ENCODE assay signal across 18 mouse cellular contexts in the genomic region with DNA sequence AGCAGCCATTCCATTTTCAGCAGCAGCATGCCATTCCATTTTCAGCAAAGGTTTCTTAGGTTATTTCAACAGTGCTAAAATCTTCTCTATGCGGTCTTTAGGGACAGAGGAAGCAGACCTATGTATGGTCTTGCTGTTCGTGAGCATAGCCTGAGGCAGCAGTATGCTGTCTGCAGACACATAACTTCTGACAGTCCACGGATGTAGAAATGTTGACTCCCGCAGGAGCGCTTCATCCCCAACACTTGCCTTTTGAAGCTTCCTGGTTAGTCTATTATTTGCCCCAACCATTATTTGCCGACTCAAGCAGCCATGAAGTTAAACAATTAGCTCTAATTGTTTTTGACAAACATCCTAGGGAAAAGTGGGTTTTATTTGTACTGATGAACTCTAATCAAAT. TPM values are rescaled to one million over a fixed set of nuclear protein-coding genes. Genes with fewer than 3 reads are reported as not detected.
DNase-seq lines count a peak whose midpoint lies in the region; ATAC-seq and TF ChIP-seq lines count a peak whose summit lies in the region.
"Had no signal": no experiment of that assay in that cellular context is flagged by ENCODE, and none has a peak within 500 bp of the region (broad histone marks: within the 10 kb centered on the region; RNA-seq: fewer than 3 reads in every experiment).

No protein-coding gene starts in this region.

- no peaks in the 10 kb centered on the region for H3K27me3 ChIP-seq in hindbrain, embryonic 13.5 days
- no peaks in the 10 kb centered on the region for H3K27me3 ChIP-seq in hindbrain, embryonic 14.5 days (ENCODE audit: control insufficient read depth, insufficient read depth, low read length)
- H3K27me3 ChIP-seq in midbrain, embryonic 12.5 days, result 0 out of 2 replicates have a peak, but pooled peaks cover 4% of the 10 kb centered on the region
- no peaks in the 10 kb centered on the region for H3K27me3 ChIP-seq in midbrain, postnatal 0 days (ENCODE audit: insufficient read depth, low read length)
- H3K27me3 ChIP-seq in limb, embryonic 11.5 days (ENCODE audit: control insufficient read depth, insufficient read depth, low read length), result no peaks in the 10 kb centered on the region
- H3K27me3 ChIP-seq: megakaryocyte, embryonic 14.5 days had no signal

- WGBS in hindbrain, embryonic 13.5 days, result 29% methylated on average over 6 of the region's 6 CpGs
- WGBS in hindbrain, embryonic 14.5 days, result 33% methylated on average over 6 of the region's 6 CpGs
- WGBS in midbrain, embryonic 12.5 days, result 28% methylated on average over 6 of the region's 6 CpGs
- WGBS in midbrain, postnatal 0 days, result 20% methylated on average over 6 of the region's 6 CpGs
- 29% methylated on average over 6 of the region's 6 CpGs for WGBS in limb, embryonic 11.5 days

- H3K36me3 ChIP-seq in hindbrain, embryonic 13.5 days, result no peaks in the 10 kb centered on the region
- no peaks in the 10 kb centered on the region for H3K36me3 ChIP-seq in hindbrain, embryonic 14.5 days (replicated peaks; ENCODE audit: control insufficient read depth, insufficient read depth)
- H3K36me3 ChIP-seq in midbrain, embryonic 12.5 days, result no peaks in the 10 kb centered on the region
- H3K36me3 ChIP-seq in midbrain, postnatal 0 days (ENCODE audit: insufficient read depth, low read length), result no peaks in the 10 kb centered on the region
- no peaks in the 10 kb centered on the region for H3K36me3 ChIP-seq in limb, embryonic 11.5 days (ENCODE audit: control insufficient read depth, insufficient read depth, low read length)
- H3K36me3 ChIP-seq: G1E had no signal

- no peak for DNase-seq in hindbrain, embryonic 14.5 days (ENCODE audit: low spot score)
- no peak for DNase-seq in midbrain, postnatal 0 days (ENCODE audit: low spot score)
- DNase-seq in limb, embryonic 11.5 days (ENCODE audit: low spot score), result no peak
- peak; percentile 48 for DNase-seq in retina, postnatal 1 day
- DNase-seq in heart, postnatal 25 days (ENCODE audit: low spot score), result no peak
- DNase-seq: adrenal gland, adult 8-10 months; cerebellum, adult 2 months; gastrocnemius, postnatal 36 days; kidney, adult 11 months; liver; lung, adult 18-20 months; right cerebral cortex, postnatal 4 days; thymus, adult 2 months had no signal

- H3K9ac ChIP-seq in hindbrain, embryonic 13.5 days, result no peak overlapping the region
- H3K9ac ChIP-seq in hindbrain, embryonic 14.5 days, result no peak overlapping the region
- no peak overlapping the region for H3K9ac ChIP-seq in midbrain, embryonic 12.5 days (replicated peaks)
- H3K9ac ChIP-seq in midbrain, postnatal 0 days (replicated peaks; ENCODE audit: low read length, poor library complexity, severe bottlenecking), result no peak overlapping the region
- H3K9ac ChIP-seq in limb, embryonic 11.5 days (ENCODE audit: low read length), result peak overlapping the region; percentile 2; the same call in 1 of the 2 replicates

- no peak for TF ChIP-seq CTCF in midbrain, postnatal 0 days (IDR thresholded peaks at IDR 0.05)

- H3K4me1 ChIP-seq in hindbrain, embryonic 13.5 days (replicated peaks), result peaks cover 15% of the 10 kb centered on the region
- H3K4me1 ChIP-seq in hindbrain, embryonic 14.5 days (replicated peaks; ENCODE audit: control insufficient read depth, insufficient read depth, low read length), result peaks cover 7% of the 10 kb centered on the region; the same call in 1 of the 2 replicates
- peaks cover 15% of the 10 kb centered on the region for H3K4me1 ChIP-seq in midbrain, embryonic 12.5 days
- no peaks in the 10 kb centered on the region for H3K4me1 ChIP-seq in midbrain, postnatal 0 days (ENCODE audit: insufficient read depth, low read length)
- H3K4me1 ChIP-seq in limb, embryonic 11.5 days (ENCODE audit: control insufficient read depth, insufficient read depth, low read length), result peaks cover 29% of the 10 kb centered on the region

- ATAC-seq in hindbrain, embryonic 13.5 days (ENCODE audit: low FRiP score), result no peak
- ATAC-seq in hindbrain, embryonic 14.5 days (ENCODE audit: low FRiP score), result no peak
- no peak for ATAC-seq in midbrain, embryonic 12.5 days (ENCODE audit: low FRiP score, low read depth)
- no peak for ATAC-seq in midbrain, postnatal 0 days (ENCODE audit: low FRiP score)
- no peak for ATAC-seq in limb, embryonic 11.5 days (ENCODE audit: insufficient number of reproducible peaks, low FRiP score, low TSS enrichment, low read depth)
- ATAC-seq: hindbrain, embryonic 16.5 days had no signal

- no peak overlapping the region for H3K4me3 ChIP-seq in hindbrain, embryonic 13.5 days
- no peak overlapping the region for H3K4me3 ChIP-seq in hindbrain, embryonic 14.5 days (replicated peaks; ENCODE audit: low read length)
- no peak overlapping the region for H3K4me3 ChIP-seq in midbrain, embryonic 12.5 days
- H3K4me3 ChIP-seq in midbrain, postnatal 0 days (ENCODE audit: low read depth, low read length), result no peak overlapping the region
- no peak overlapping the region for H3K4me3 ChIP-seq in limb, embryonic 11.5 days (ENCODE audit: low read depth, low read length)
- H3K4me3 ChIP-seq: megakaryocyte, embryonic 14.5 days had no signal

- no peak overlapping the region for H3K4me2 ChIP-seq in hindbrain, embryonic 13.5 days
- no peak overlapping the region for H3K4me2 ChIP-seq in hindbrain, embryonic 14.5 days (replicated peaks)
- no peak overlapping the region for H3K4me2 ChIP-seq in midbrain, embryonic 12.5 days (replicated peaks)
- no peak overlapping the region for H3K4me2 ChIP-seq in midbrain, postnatal 0 days (ENCODE audit: low read depth, low read length, poor library complexity, severe bottlenecking)
- H3K4me2 ChIP-seq in limb, embryonic 11.5 days (ENCODE audit: low read depth, severe bottlenecking), result peak overlapping the region; percentile 12; the same call in 1 of the 2 replicates

- no peaks in the 10 kb centered on the region for H3K9me3 ChIP-seq in hindbrain, embryonic 13.5 days
- H3K9me3 ChIP-seq in hindbrain, embryonic 14.5 days (ENCODE audit: control insufficient read depth, low read length), result no peaks in the 10 kb centered on the region
- H3K9me3 ChIP-seq in midbrain, embryonic 12.5 days, result no peaks in the 10 kb centered on the region
- H3K9me3 ChIP-seq in midbrain, postnatal 0 days (ENCODE audit: low read length), result no peaks in the 10 kb centered on the region
- H3K9me3 ChIP-seq in limb, embryonic 11.5 days (ENCODE audit: control insufficient read depth, low read length), result no peaks in the 10 kb centered on the region
- H3K9me3 ChIP-seq: G1E had no signal

- 0 out of 2 replicates have a peak overlapping the region, but pooled peaks have one; percentile 8 for H3K27ac ChIP-seq in hindbrain, embryonic 13.5 days
- H3K27ac ChIP-seq in hindbrain, embryonic 14.5 days, result no peak overlapping the region
- H3K27ac ChIP-seq in midbrain, embryonic 12.5 days (replicated peaks), result 0 out of 2 replicates have a peak overlapping the region, but pooled peaks have one; percentile 55
- no peak overlapping the region for H3K27ac ChIP-seq in midbrain, postnatal 0 days (ENCODE audit: low read depth, low read length)
- peak overlapping the region; percentile 98 for H3K27ac ChIP-seq in limb, embryonic 11.5 days (replicated peaks; ENCODE audit: low read depth, low read length)

- intact Hi-C loops in heart, postnatal 25 days (cut with DNase I), result no loop called here

RNA-seq across cellular contexts. Expression of a gene that starts 14.2 kb away (rescaled TPM):
- polyA plus RNA-seq in hindbrain, embryonic 13.5 days (2015; fragmentation: Nextera tagmentation; extraction: Ambion mirVana), result 367 and 379 TPM in 2 replicates
- 346 and 418 TPM in 2 replicates for polyA plus RNA-seq in hindbrain, embryonic 14.5 days (2014; fragmentation: Nextera tagmentation; extraction: Ambion mirVana)
- 584 and 614 TPM in 2 replicates for polyA plus RNA-seq in midbrain, embryonic 12.5 days (2016; fragmentation: Nextera tagmentation; extraction: Ambion mirVana)
- 323 and 367 TPM in 2 replicates for total RNA-seq in midbrain, postnatal 0 days (2014; rRNA removed)
- polyA plus RNA-seq in midbrain, postnatal 0 days (2015; fragmentation: Nextera tagmentation; extraction: Ambion mirVana), result 109 and 165 TPM in 2 replicates
- 2,834 and 2,987 TPM in 2 replicates for polyA plus RNA-seq in limb, embryonic 11.5 days (2014; fragmentation: Nextera tagmentation; extraction: Ambion mirVana)
- total RNA-seq in heart, postnatal 25 days (2021), result 10 to 100 TPM; 12.3 to 15.2 TPM

RNA-seq across cellular contexts. Expression of a gene that starts 15.6 kb away (rescaled TPM):
- 13.3 and 14.2 TPM in 2 replicates for polyA plus RNA-seq in hindbrain, embryonic 13.5 days (2015; fragmentation: Nextera tagmentation; extraction: Ambion mirVana)
- 12.2 and 13.7 TPM in 2 replicates for polyA plus RNA-seq in hindbrain, embryonic 14.5 days (2014; fragmentation: Nextera tagmentation; extraction: Ambion mirVana)
- polyA plus RNA-seq in midbrain, embryonic 12.5 days (2016; fragmentation: Nextera tagmentation; extraction: Ambion mirVana), result 20.1 and 20.7 TPM in 2 replicates
- total RNA-seq in midbrain, postnatal 0 days (2014; rRNA removed), result 8.1 and 15.7 TPM in 2 replicates
- 8.3 and 9.5 TPM in 2 replicates for polyA plus RNA-seq in midbrain, postnatal 0 days (2015; fragmentation: Nextera tagmentation; extraction: Ambion mirVana)
- 43.2 and 48.9 TPM in 2 replicates for polyA plus RNA-seq in limb, embryonic 11.5 days (2014; fragmentation: Nextera tagmentation; extraction: Ambion mirVana)
- 1 to 10 TPM; 1.9 to 3.1 TPM for total RNA-seq in heart, postnatal 25 days (2021)

Comparison
In these comparisons a context has a peak if more than half of its experiments do, and no peak if none do; other contexts are left out.
1. H3K27ac ChIP-seq: peak in hindbrain, embryonic 13.5 days (single experiment), midbrain, embryonic 12.5 days (single experiment) and limb, embryonic 11.5 days (single experiment); none in hindbrain, embryonic 14.5 days (single experiment) and midbrain, postnatal 0 days (single experiment).